Mouse (Mus musculus): ENCODE measurements around the gene Stat3.

- no peak for TF ChIP-seq CTCF (IDR thresholded peaks at IDR 0.05; ENCODE audit: low read depth, low read length)
- TF ChIP-seq GATA1 (IDR thresholded peaks at IDR 0.05; ENCODE audit: borderline replicate concordance, low read length): no peak
- TF ChIP-seq POLR2AphosphoS5 (IDR thresholded peaks at IDR 0.05; ENCODE audit: insufficient replicate concordance, low read depth, low read length): no peak
Measured at GRCm38 (mm10) chr11:100894146-100894918, 45.0 kb downstream of the Stat3 start.

All from G1E (cell line).